Mouse (Mus musculus): Measurements from ENCODE around the gene Rab4a. TPM values are rescaled to one million over a fixed set of nuclear protein-coding genes. Genes with fewer than 3 reads are reported as not detected.

Rab4a gene
- polyA plus RNA-seq, 1 experiment = 8.9 TPM

GRCm38 (mm10) chr8:123883094-123883493 is 77.3 kb downstream of the Rab4a start:
- Histone ChIP-seq H3K4me1 (ENCODE audit: control insufficient read depth, insufficient read depth, low read length) (no peaks in the 10 kb centered on the region; the same call in 1 of the 2 replicates), H3K27me3 (ENCODE audit: control insufficient read depth, insufficient read depth, low read length) (no peaks in the 10 kb centered on the region), H3K4me3 (ENCODE audit: control insufficient read depth, low read depth, low read length) (no peak overlapping the region), H3K36me3 (ENCODE audit: control insufficient read depth, insufficient read depth, low read length) (no peaks in the 10 kb centered on the region), H3K27ac (ENCODE audit: control insufficient read depth, insufficient read depth, low read depth, low read length) (no peak overlapping the region)
- no peak for TF ChIP-seq CTCF (IDR thresholded peaks at IDR 0.05; ENCODE audit: control insufficient read depth, insufficient read depth, insufficient replicate concordance, low read depth, low read length)
- no peak for TF ChIP-seq POLR2A (IDR thresholded peaks at IDR 0.05; ENCODE audit: control insufficient read depth, low read depth, low read length)

Other genes starting within 250 kb of the Rab4a start
- 5.8 and 7.6 TPM in 2 replicates for gene Rhou, start 152.1 kb upstream of the Rab4a start, polyA plus RNA-seq (2012; rRNA removed)
- gene Ccsap, start 54.2 kb downstream of the Rab4a start, polyA plus RNA-seq (2012; rRNA removed) = 28.2 and 32.0 TPM in 2 replicates
- 0.78 and 15.2 TPM in 2 replicates for gene Acta1, start 88.8 kb downstream of the Rab4a start, polyA plus RNA-seq (2012; rRNA removed)
- 21.5 and 24.6 TPM in 2 replicates for gene Nup133, start 143.3 kb downstream of the Rab4a start, polyA plus RNA-seq (2012; rRNA removed)
- gene Abcb10, start 177.1 kb downstream of the Rab4a start, polyA plus RNA-seq (2012; rRNA removed) = 2.3 and 2.9 TPM in 2 replicates
- 45.3 and 47.8 TPM in 2 replicates for gene Taf5l, start 215.4 kb downstream of the Rab4a start, polyA plus RNA-seq (2012; rRNA removed)
- 28.0 and 33.4 TPM in 2 replicates for gene Urb2, start 215.5 kb downstream of the Rab4a start, polyA plus RNA-seq (2012; rRNA removed)